42 mouse cellular contexts compared by ENCODE assay signal in the genomic region with DNA sequence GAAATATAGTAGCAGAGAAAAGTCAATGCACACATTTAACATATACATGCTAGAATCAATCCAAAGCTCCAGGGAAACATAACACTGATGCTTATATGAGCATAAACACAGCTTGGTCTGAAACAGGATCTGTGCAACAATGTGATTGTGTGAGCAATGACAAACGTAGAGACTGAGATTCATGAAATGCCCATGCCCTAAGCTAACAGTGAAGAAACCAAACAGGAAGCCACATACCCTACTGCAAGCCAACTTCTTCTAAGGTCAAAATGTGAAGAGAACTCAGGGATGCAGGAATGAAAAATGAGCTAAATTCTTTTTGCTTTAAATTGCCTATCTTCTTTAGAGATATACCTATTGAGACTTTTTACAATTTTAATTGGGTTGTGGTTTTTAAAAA. TPM values are rescaled to one million over a fixed set of nuclear protein-coding genes. Genes with fewer than 3 reads are reported as not detected.
"Had no signal": no experiment of that assay in that cellular context is flagged by ENCODE, and none has a peak within 500 bp of the region (broad histone marks: within the 10 kb centered on the region; RNA-seq: fewer than 3 reads in every experiment).

No protein-coding gene starts in this region.

- H3K9me3 ChIP-seq: heart, embryonic 10.5 days; heart, embryonic 12.5 days; hindbrain, embryonic 13.5 days; hindbrain, embryonic 15.5 days; kidney, embryonic 15.5 days; limb, embryonic 12.5 days; liver, embryonic 13.5 days had no signal

- H3K4me3 ChIP-seq: heart, embryonic 10.5 days; heart, embryonic 12.5 days; hindbrain, embryonic 13.5 days; hindbrain, embryonic 15.5 days; kidney, embryonic 15.5 days; limb, embryonic 12.5 days; liver, embryonic 13.5 days had no signal

- DNase-seq: gastrocnemius, postnatal 14 days; gastrocnemius, postnatal 36 days; heart, adult 18-20 months; heart, postnatal 10 days; heart, postnatal 4 days; kidney, adult 11 months; kidney, adult 8-10 months; kidney, postnatal 14 days; kidney, postnatal 36 days; layer of hippocampus, adult 9-11 months; layer of hippocampus, postnatal 36 days; left cerebral cortex, postnatal 4 days; liver; liver, embryonic 13.5 days had no signal

- H3K27me3 ChIP-seq: heart, embryonic 12.5 days; hindbrain, embryonic 13.5 days; hindbrain, embryonic 15.5 days; kidney, embryonic 15.5 days; limb, embryonic 12.5 days; liver, embryonic 13.5 days had no signal

- H3K27ac ChIP-seq: heart, embryonic 10.5 days; hindbrain, embryonic 13.5 days; hindbrain, embryonic 15.5 days; hindbrain, postnatal 0 days; kidney, embryonic 15.5 days; kidney, postnatal 0 days; limb, embryonic 12.5 days; liver, embryonic 13.5 days had no signal

- ATAC-seq: hindbrain, postnatal 0 days; intestine, embryonic 16.5 days had no signal

RNA-seq across cellular contexts. Expression of a gene that starts 4.1 kb away (rescaled TPM):
- total RNA-seq: hindbrain, postnatal 0 days; layer of hippocampus, adult 18-20 months; layer of hippocampus, adult 8-10 months; layer of hippocampus, postnatal 14 days; layer of hippocampus, postnatal 36 days; left cerebral cortex, adult 18-20 months; left cerebral cortex, adult 8-10 months; left cerebral cortex, postnatal 10 days; left cerebral cortex, postnatal 25 days; left cerebral cortex, postnatal 4 days had no signal
- polyA plus RNA-seq: heart, embryonic 10.5 days; heart, embryonic 12.5 days; hindbrain, embryonic 11.5 days; hindbrain, embryonic 13.5 days; hindbrain, embryonic 15.5 days; hindbrain, postnatal 0 days; intestine, embryonic 14.5 days; intestine, embryonic 16.5 days; kidney, embryonic 15.5 days; kidney, postnatal 0 days; limb, embryonic 12.5 days; limb, embryonic 14.5 days; liver, embryonic 11.5 days; liver, embryonic 13.5 days had no signal

RNA-seq across cellular contexts. Expression of a gene that starts 34.0 kb away (rescaled TPM):
- total RNA-seq: gastrocnemius, adult 18-20 months; gastrocnemius, adult 8-10 months; gastrocnemius, postnatal 14 days; gastrocnemius, postnatal 36 days; hindbrain, postnatal 0 days; layer of hippocampus, adult 18-20 months; layer of hippocampus, adult 8-10 months; layer of hippocampus, postnatal 14 days; layer of hippocampus, postnatal 36 days; left cerebral cortex, adult 18-20 months; left cerebral cortex, adult 8-10 months; left cerebral cortex, postnatal 10 days; left cerebral cortex, postnatal 25 days; left cerebral cortex, postnatal 4 days had no signal
- polyA plus RNA-seq: hindbrain, embryonic 11.5 days; hindbrain, embryonic 13.5 days; hindbrain, embryonic 15.5 days; hindbrain, postnatal 0 days; intestine, embryonic 14.5 days; intestine, embryonic 16.5 days; kidney, embryonic 15.5 days; kidney, postnatal 0 days; large intestine, adult 2 months; limb, embryonic 12.5 days; limb, embryonic 14.5 days; liver, embryonic 11.5 days had no signal

RNA-seq across cellular contexts. Expression of a gene that starts 49.1 kb away (rescaled TPM):
- total RNA-seq: gastrocnemius, adult 18-20 months; gastrocnemius, adult 8-10 months; gastrocnemius, postnatal 14 days; gastrocnemius, postnatal 36 days; heart, adult 18-20 months; heart, adult 8-10 months; heart, postnatal 10 days; heart, postnatal 25 days; heart, postnatal 4 days; hindbrain, postnatal 0 days; layer of hippocampus, adult 18-20 months; layer of hippocampus, adult 8-10 months; layer of hippocampus, postnatal 14 days; layer of hippocampus, postnatal 36 days; left cerebral cortex, adult 18-20 months; left cerebral cortex, adult 8-10 months; left cerebral cortex, postnatal 10 days; left cerebral cortex, postnatal 25 days had no signal
- polyA plus RNA-seq: gonadal fat pad, adult 2 months; heart, embryonic 10.5 days; heart, embryonic 12.5 days; heart, embryonic 14.5 days; heart, embryonic 16.5 days; hindbrain, embryonic 11.5 days; hindbrain, embryonic 13.5 days; hindbrain, embryonic 15.5 days; hindbrain, postnatal 0 days; intestine, embryonic 14.5 days; intestine, embryonic 16.5 days; kidney, embryonic 15.5 days; kidney, postnatal 0 days; large intestine, adult 2 months; limb, embryonic 12.5 days; limb, embryonic 14.5 days; liver, embryonic 11.5 days; liver, embryonic 13.5 days had no signal
